Mouse (Mus musculus) heart, postnatal 0 days (tissue): Measurements from ENCODE around the gene Serpina1a.
"Not testable (repeated sequence)": the region's sequence is repeated elsewhere in the genome, so short reads cannot be mapped to it uniquely, and the experiment has no call there.

Experiments
- CTCF ChIP-seq: IDR thresholded peaks from 2 replicates; pipeline ENCODE4 v1.5.1; 2016; ENCODE audit warnings: antibody characterized with exemption, control low read depth, low read depth
- EP300 ChIP-seq: IDR thresholded peaks from 2 replicates; pipeline ENCODE4 v1.6.1; 2016; ENCODE audit warnings: antibody characterized with exemption, low read depth

DNA sequence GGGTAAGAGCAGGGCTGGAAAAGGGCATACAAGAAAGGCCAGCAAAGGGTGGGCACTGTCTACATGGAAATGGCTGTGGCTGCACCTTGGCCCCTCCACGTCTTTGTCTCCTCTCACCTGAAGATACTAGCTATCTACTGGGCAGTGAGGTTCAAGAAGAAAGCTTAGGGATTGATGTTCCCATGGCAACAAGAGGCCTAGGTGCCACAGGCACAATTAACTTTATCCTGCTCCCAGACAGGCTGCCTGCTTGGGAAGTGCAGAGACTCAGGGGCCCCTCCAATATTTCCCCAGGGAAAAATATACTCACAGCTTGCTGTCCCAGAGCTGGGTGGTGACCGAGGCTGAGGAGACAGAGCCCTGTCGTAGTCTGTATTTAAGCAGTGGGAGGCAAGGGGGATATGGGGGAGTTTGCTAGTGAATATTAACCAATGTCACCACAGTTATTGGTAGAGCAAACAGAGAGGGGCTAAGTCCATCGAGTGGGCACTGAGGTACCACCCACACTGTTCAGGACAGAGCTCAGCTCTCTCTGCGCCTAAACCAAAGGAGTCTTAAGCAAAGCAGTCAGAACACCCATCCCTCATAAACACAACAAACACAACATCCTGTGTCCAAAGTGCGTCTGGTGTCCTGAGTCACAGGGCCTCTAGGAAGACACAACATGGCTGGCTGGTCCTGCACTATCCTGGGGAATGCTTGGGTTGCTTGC lies 35.5 kb downstream of the Serpina1a start:
- TF ChIP-seq CTCF, EP300: not testable (repeated sequence)
